Mouse (Mus musculus) heart, embryonic 12.5 days (tissue): ENCODE data around the gene Hist2h2aa2. TPM values are rescaled to one million over a fixed set of nuclear protein-coding genes. Genes with fewer than 3 reads are reported as not detected.
"Not testable (repeated sequence)": the region's sequence is repeated elsewhere in the genome, so short reads cannot be mapped to it uniquely, and the experiment has no call there.

Experiments used
- ATAC-seq: fragments of 200-750 bp; cut with Nextera tagmentation; 2 replicates; pipeline ENCODE4 v1.8.0; 2017; ENCODE audit warnings: moderate TSS enrichment, moderate library complexity; ENCODE audit not compliant: insufficient number of reproducible peaks, low FRiP score
- H3K27ac ChIP-seq: fragments of 300-500 bp; sonication (generic); 2 replicates; pipeline ENCODE4 v1.5.1; 2016; ENCODE audit warnings: mild to moderate bottlenecking, moderate library complexity; ENCODE audit not compliant: poor library complexity, severe bottlenecking
- H3K27me3 ChIP-seq: fragments of 300-500 bp; sonication (generic); replicated peaks from 2 replicates; pipeline ENCODE4 v1.6.1; 2016; ENCODE audit warnings: mild to moderate bottlenecking, moderate library complexity
- H3K36me3 ChIP-seq: fragments of 300-500 bp; sonication (generic); 2 replicates; pipeline ENCODE4 v1.6.1; 2016; ENCODE audit warnings: mild to moderate bottlenecking, moderate library complexity
- H3K4me1 ChIP-seq: fragments of 300-500 bp; sonication (generic); replicated peaks from 2 replicates; pipeline ENCODE4 v1.6.1; 2016; ENCODE audit warnings: mild to moderate bottlenecking
- H3K4me2 ChIP-seq: fragments of 300-500 bp; sonication (generic); 2 replicates; pipeline ENCODE4 v1.6.1; 2016; ENCODE audit warnings: mild to moderate bottlenecking, moderate library complexity
- H3K4me3 ChIP-seq: fragments of 300-500 bp; sonication (generic); 2 replicates; pipeline ENCODE4 v1.5.1; 2016; ENCODE audit warnings: mild to moderate bottlenecking
- H3K9ac ChIP-seq: fragments of 300-500 bp; sonication (generic); 2 replicates; pipeline ENCODE4 v1.6.1; 2016; ENCODE audit warnings: mild to moderate bottlenecking, moderate library complexity
- H3K9me3 ChIP-seq: fragments of 300-500 bp; sonication (generic); replicated peaks from 2 replicates; pipeline ENCODE4 v1.6.1; 2016; ENCODE audit warnings: mild to moderate bottlenecking, moderate library complexity
- WGBS: fragments of 180-500 bp; shearing (Covaris S2); methylation state at CpG from one replicate; pipeline ENCODE4 v1.1.7; 2016; 5-methylcytosine and 5-hydroxymethylcytosine counted together
- polyA plus RNA-seq: library from polyadenylated mRNA; unstranded; fragments of >200 nt; fragmentation: Nextera tagmentation; extraction: Ambion mirVana; gene quantifications from 2 replicates; pipeline ENCODE4 v1.2.1, GENCODE M21; 2016

Hist2h2aa2 gene
- polyA plus RNA-seq, 1 experiment from 2014 or later = 41.2 TPM

- Histone ChIP-seq H3K4me1 (peaks cover 30% of the 10 kb centered on the region), H3K4me3 (peak within 1 kb of the TSS; percentile 58), H3K4me2 (peak within 1 kb of the TSS; percentile 70), H3K27ac (peak within 1 kb of the TSS; percentile 96), H3K9ac (peak within 1 kb of the TSS; percentile 88)
- not testable (repeated sequence) for H3K9me3 ChIP-seq, H3K27me3 ChIP-seq, H3K36me3 ChIP-seq
- WGBS = under 1% methylated on average over 41 of the region's 88 CpGs
- peak; percentile 90 for ATAC-seq
These were observed 5.2 kb upstream of the Hist2h2aa2 start, which contains the start of gene Hist2h2aa1 for GRCm38 (mm10) chr3:96245003-96245886. Gene Hist2h2aa1, plus strand, starts transcription at chr3:96245497.

DNA sequence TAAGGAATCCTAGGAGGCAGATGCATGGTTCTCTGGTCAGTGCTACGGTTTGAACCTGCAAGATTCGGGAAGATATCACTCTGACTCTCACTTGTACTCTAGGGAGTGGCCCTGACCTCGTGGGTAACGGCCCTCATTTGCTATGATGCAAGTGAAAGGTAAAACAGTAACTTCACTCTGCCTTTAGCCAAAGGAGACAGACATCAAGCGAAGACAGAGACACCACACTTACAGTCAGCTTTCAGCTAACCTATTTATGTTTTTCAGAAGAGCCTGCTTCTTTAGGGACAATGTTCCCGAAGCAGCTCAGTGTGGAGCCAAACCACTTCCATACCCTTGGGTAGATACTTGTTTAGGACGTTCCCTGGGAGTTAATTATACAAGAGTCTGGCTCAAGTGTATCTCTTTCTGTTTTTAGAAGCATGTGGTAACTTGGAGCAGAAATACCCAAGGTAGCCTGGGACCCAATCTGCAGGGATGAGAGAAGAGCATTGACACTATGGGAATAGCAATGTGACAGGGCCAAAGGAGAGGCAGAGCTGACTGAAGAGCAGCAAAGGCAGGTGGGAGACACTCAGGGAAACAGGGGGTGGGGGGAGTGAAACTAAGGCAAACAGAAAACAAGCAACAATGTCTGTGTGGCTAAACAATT lies 4.0 kb upstream of the Hist2h2aa2 start:
- 0 out of 2 replicates have a peak overlapping the region, but pooled peaks have one; percentile 12 for H3K4me3 ChIP-seq
- H3K27me3 ChIP-seq = no peaks in the 10 kb centered on the region
- no peaks in the 10 kb centered on the region for H3K36me3 ChIP-seq
- H3K9me3 ChIP-seq = no peaks in the 10 kb centered on the region
- ATAC-seq = no peak
- WGBS = 72% methylated on average over 7 of the region's 7 CpGs
- H3K4me2 ChIP-seq = peak overlapping the region; percentile 43
- peaks cover 19% of the 10 kb centered on the region for H3K4me1 ChIP-seq
- H3K9ac ChIP-seq = peak overlapping the region; percentile 88
- peak overlapping the region; percentile 96 for H3K27ac ChIP-seq

GRCm38 (mm10) chr3:96240799-96241197 lies 722 bp upstream of the Hist2h2aa2 start:
- Histone ChIP-seq H3K4me3 (no peak overlapping the region), H3K4me2 (peak overlapping the region; percentile 43; the same call in 1 of the 2 replicates), H3K27ac (peak overlapping the region; percentile 83), H3K9ac (peak overlapping the region; percentile 57; the same call in 1 of the 2 replicates), H3K27me3 (no peaks in the 10 kb centered on the region), H3K9me3 (no peaks in the 10 kb centered on the region), H3K36me3 (no peaks in the 10 kb centered on the region), H3K4me1 (peaks cover 27% of the 10 kb centered on the region)
- 77% methylated on average over 9 of the region's 9 CpGs for WGBS
- no peak for ATAC-seq

- H3K9me3 ChIP-seq, H3K36me3 ChIP-seq, H3K27me3 ChIP-seq: not testable (repeated sequence)
- peak; percentile 91 for ATAC-seq
- Histone ChIP-seq H3K4me2 (peak within 1 kb of the TSS; percentile 80), H3K4me1 (peaks cover 26% of the 10 kb centered on the region), H3K4me3 (peak within 1 kb of the TSS; percentile 51), H3K27ac (peak within 1 kb of the TSS; percentile 89), H3K9ac (peak within 1 kb of the TSS; percentile 74)
- WGBS = 0% methylated on average over 12 of the region's 68 CpGs
These were observed 902 bp downstream of the Hist2h2aa2 start, which contains the start of gene Hist2h3c2 for GRCm38 (mm10) chr3:96238954-96239793. Gene Hist2h3c2, minus strand, starts transcription at chr3:96239127.

GRCm38 (mm10) chr3:96237904-96238511 lies 2.1 kb downstream of the Hist2h2aa2 start:
- no peaks in the 10 kb centered on the region for H3K27me3 ChIP-seq
- WGBS = 1% methylated on average over 12 of the region's 12 CpGs
- no peak for ATAC-seq

DNA sequence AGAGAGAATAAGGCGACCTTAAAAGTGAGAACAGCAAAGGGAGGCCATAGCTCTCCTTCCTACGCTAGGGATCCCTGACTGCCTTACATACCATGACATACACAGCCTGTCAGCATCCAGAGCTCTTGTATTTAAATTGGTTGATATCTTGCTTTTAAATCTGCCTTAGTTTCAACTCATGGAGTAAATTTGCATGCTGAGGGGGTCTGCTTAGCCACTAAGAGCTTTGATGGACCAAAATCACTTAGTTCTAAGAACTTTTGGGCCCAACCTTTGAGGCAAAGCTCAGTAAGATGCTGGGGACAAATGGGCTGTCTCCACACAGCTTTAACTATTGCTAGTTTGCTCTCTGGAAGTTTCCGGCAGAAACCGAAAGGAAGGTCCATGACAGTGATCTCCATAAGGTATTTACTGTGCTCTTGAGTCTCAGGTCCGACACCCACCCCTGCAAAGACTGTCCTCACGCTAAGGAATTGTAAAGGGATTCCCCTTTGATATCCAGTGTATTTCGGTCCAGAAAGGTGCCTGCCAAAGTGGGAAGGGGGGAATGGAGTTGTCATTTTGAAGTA lies 2.7 kb downstream of the Hist2h2aa2 start:
- Histone ChIP-seq H3K36me3 (no peaks in the 10 kb centered on the region), H3K9me3 (no peaks in the 10 kb centered on the region), H3K27ac (peak overlapping the region; percentile 60), H3K9ac (peak overlapping the region; percentile 74), H3K4me1 (peaks cover 21% of the 10 kb centered on the region), H3K4me3 (peak overlapping the region; percentile 51), H3K4me2 (peak overlapping the region; percentile 80), H3K27me3 (no peaks in the 10 kb centered on the region)
- 25% methylated on average over 7 of the region's 7 CpGs for WGBS
- ATAC-seq = no peak

More at GRCm38 (mm10) chr3:96237904-96238511, 2.1 kb downstream of the Hist2h2aa2 start:
- peak overlapping the region; percentile 51 for H3K4me3 ChIP-seq
- H3K27ac ChIP-seq = peak overlapping the region; percentile 60
- H3K4me1 ChIP-seq = peaks cover 21% of the 10 kb centered on the region
- H3K36me3 ChIP-seq = no peaks in the 10 kb centered on the region
- peak overlapping the region; percentile 80 for H3K4me2 ChIP-seq
- peak overlapping the region; percentile 74 for H3K9ac ChIP-seq
- no peaks in the 10 kb centered on the region for H3K9me3 ChIP-seq

- 79% methylated on average over 4 of the region's 4 CpGs for WGBS
- H3K4me3 ChIP-seq = peak overlapping the region; percentile 51
- H3K4me1 ChIP-seq = peaks cover 21% of the 10 kb centered on the region
- no peak for ATAC-seq
- H3K27ac ChIP-seq = peak overlapping the region; percentile 60
- H3K9ac ChIP-seq = peak overlapping the region; percentile 74
- no peaks in the 10 kb centered on the region for H3K9me3 ChIP-seq
- peak overlapping the region; percentile 80 for H3K4me2 ChIP-seq
- no peaks in the 10 kb centered on the region for H3K27me3 ChIP-seq
- H3K36me3 ChIP-seq = no peaks in the 10 kb centered on the region
These were observed 3.2 kb downstream of the Hist2h2aa2 start for GRCm38 (mm10) chr3:96236834-96237334.

GRCm38 (mm10) chr3:96235836-96236235 lies 4.2 kb downstream of the Hist2h2aa2 start:
- no peak for ATAC-seq
- H3K27me3 ChIP-seq = no peaks in the 10 kb centered on the region
- H3K9me3 ChIP-seq = no peaks in the 10 kb centered on the region
- H3K4me2 ChIP-seq = no peak overlapping the region
- no peak overlapping the region for H3K27ac ChIP-seq
- H3K36me3 ChIP-seq = no peaks in the 10 kb centered on the region
- whole genome bisulfite sequencing = 53% methylated on average over 3 of the region's 3 CpGs
- no peak overlapping the region for H3K4me3 ChIP-seq
- H3K9ac ChIP-seq = no peak overlapping the region
- H3K4me1 ChIP-seq = peaks cover 21% of the 10 kb centered on the region

GRCm38 (mm10) chr3:96234914-96235313 lies 5.2 kb downstream of the Hist2h2aa2 start:
- Histone ChIP-seq H3K4me3 (no peak overlapping the region), H3K36me3 (no peaks in the 10 kb centered on the region), H3K9ac (no peak overlapping the region), H3K4me2 (no peak overlapping the region), H3K4me1 (peaks cover 19% of the 10 kb centered on the region), H3K9me3 (no peaks in the 10 kb centered on the region), H3K27me3 (no peaks in the 10 kb centered on the region), H3K27ac (no peak overlapping the region)
- WGBS = 88% methylated on average over 2 of the region's 2 CpGs
- no peak for ATAC-seq

DNA sequence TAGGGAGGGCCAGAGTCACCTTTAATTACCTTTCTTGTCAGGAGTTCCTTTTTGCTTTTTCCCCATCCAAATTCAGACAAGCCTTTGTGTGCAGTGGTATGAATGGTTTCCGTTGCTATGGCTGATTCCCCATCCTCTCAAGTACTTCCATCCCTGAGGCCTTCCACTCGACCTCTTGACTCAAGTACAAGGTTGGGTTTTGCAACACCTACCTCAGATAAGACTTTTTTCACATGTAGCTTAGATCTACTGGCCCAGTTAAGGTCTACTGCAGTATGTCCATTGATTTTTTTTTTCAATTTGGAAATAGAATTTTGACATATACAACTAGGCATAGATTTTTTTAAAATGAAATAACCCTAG lies 8.3 kb downstream of the Hist2h2aa2 start:
- no peaks in the 10 kb centered on the region for H3K36me3 ChIP-seq
- H3K27me3 ChIP-seq = no peaks in the 10 kb centered on the region
- no peak for ATAC-seq
- no peak overlapping the region for H3K9ac ChIP-seq
- H3K4me2 ChIP-seq = no peak overlapping the region
- H3K4me3 ChIP-seq = no peak overlapping the region
- H3K27ac ChIP-seq = no peak overlapping the region
- peaks cover 9% of the 10 kb centered on the region for H3K4me1 ChIP-seq
- 42% methylated on average over 2 of the region's 2 CpGs for WGBS
- no peaks in the 10 kb centered on the region for H3K9me3 ChIP-seq
